In genomic region chr10:24476288-24476687, GRCm38 (mm10) we compare ENCODE assay signal across 32 mouse cellular contexts.
DNase-seq lines count a peak whose midpoint lies in the region; ATAC-seq and TF ChIP-seq lines count a peak whose summit lies in the region.
"Had no signal": no experiment of that assay in that cellular context is flagged by ENCODE, and none has a peak within 500 bp of the region (broad histone marks: within the 10 kb centered on the region; RNA-seq: fewer than 3 reads in every experiment).

No protein-coding gene starts in this region.

- TF ChIP-seq POLR2A in myocyte (IDR thresholded peaks at IDR 0.05; ENCODE audit: insufficient read length, low read depth), result no peak

- ATAC-seq in embryonic facial prominence, embryonic 14.5 days (ENCODE audit: low read depth), result no peak
- ATAC-seq: CD4-positive, CD25-positive, alpha-beta regulatory T cell, adult 4 months; forebrain, embryonic 13.5 days; forebrain, embryonic 16.5 days; hindbrain, postnatal 0 days; inflammation-experienced regulatory T-cells, adult 6 months; intestine, embryonic 16.5 days; Patski had no signal

- H3K4me3 ChIP-seq in embryonic facial prominence, embryonic 14.5 days (ENCODE audit: low read depth, low read length), result no peak overlapping the region
- H3K4me3 ChIP-seq in myocyte, result no peak overlapping the region
- H3K4me3 ChIP-seq: forebrain, embryonic 10.5 days; forebrain, embryonic 13.5 days; heart, embryonic 12.5 days; heart, embryonic 15.5 days; hindbrain, embryonic 10.5 days; hindbrain, embryonic 13.5 days had no signal

- no peaks in the 10 kb centered on the region for H3K27me3 ChIP-seq in embryonic facial prominence, embryonic 14.5 days (replicated peaks; ENCODE audit: control insufficient read depth, insufficient read depth, low read length)
- no peaks in the 10 kb centered on the region for H3K27me3 ChIP-seq in myocyte (ENCODE audit: control insufficient read depth, insufficient read depth, insufficient read length)
- H3K27me3 ChIP-seq: forebrain, embryonic 13.5 days; heart, embryonic 12.5 days; heart, embryonic 15.5 days; hindbrain, embryonic 13.5 days; Patski had no signal

- H3K4me1 ChIP-seq in embryonic facial prominence, embryonic 14.5 days (ENCODE audit: control insufficient read depth, insufficient read depth, low read length), result peaks cover 3% of the 10 kb centered on the region; the same call in 1 of the 2 replicates
- H3K4me1 ChIP-seq: forebrain, embryonic 10.5 days; forebrain, embryonic 13.5 days; hindbrain, embryonic 10.5 days; hindbrain, embryonic 13.5 days had no signal

- no peaks in the 10 kb centered on the region for H3K79me2 ChIP-seq in myocyte (ENCODE audit: control insufficient read depth, insufficient read depth)

- H3K9me3 ChIP-seq in embryonic facial prominence, embryonic 14.5 days (ENCODE audit: control insufficient read depth, low read length), result no peaks in the 10 kb centered on the region
- H3K9me3 ChIP-seq: forebrain, embryonic 10.5 days; forebrain, embryonic 13.5 days; heart, embryonic 15.5 days; hindbrain, embryonic 10.5 days; hindbrain, embryonic 13.5 days had no signal

- peak; percentile 71 for DNase-seq in 3T3-L1 (ENCODE audit: low read depth, low spot score)
- peak; percentile 30 for DNase-seq in Muller cell, postnatal 12 days (ENCODE audit: inconsistent ontology term)
- no peak for DNase-seq in embryonic facial prominence, embryonic 14.5 days (ENCODE audit: low spot score)
- DNase-seq in embryo, embryonic 10 days (ENCODE audit: low spot score), result no peak
- no peak for DNase-seq in kidney, postnatal 36 days
- DNase-seq in lung, postnatal 25 days (ENCODE audit: low spot score), result no peak
- DNase-seq: adrenal gland, postnatal 10 days; B cell, adult 2 months; cerebellum, adult 11-12 months; cerebellum, adult 8-10 months; cerebellum, postnatal 10 days; cerebellum, postnatal 36 days; gastrocnemius, postnatal 10 days; gastrocnemius, postnatal 36 days; heart, adult 11 months; heart, postnatal 10 days; heart, postnatal 36 days; kidney, adult 18-20 months; kidney, adult 9 months had no signal

- no peak overlapping the region for H3ac ChIP-seq in myocyte (ENCODE audit: control insufficient read depth, insufficient read length)

- H3K36me3 ChIP-seq in embryonic facial prominence, embryonic 14.5 days (ENCODE audit: control insufficient read depth, insufficient read depth, low read length), result no peaks in the 10 kb centered on the region
- H3K36me3 ChIP-seq in myocyte (ENCODE audit: control insufficient read depth, insufficient read depth), result no peaks in the 10 kb centered on the region
- H3K36me3 ChIP-seq: forebrain, embryonic 10.5 days; heart, embryonic 12.5 days; heart, embryonic 15.5 days; hindbrain, embryonic 10.5 days; hindbrain, embryonic 13.5 days had no signal

- no peak overlapping the region for H3K9ac ChIP-seq in embryonic facial prominence, embryonic 14.5 days (ENCODE audit: low read depth, low read length)
- H3K9ac ChIP-seq: forebrain, embryonic 13.5 days; heart, embryonic 12.5 days; heart, embryonic 15.5 days; hindbrain, embryonic 13.5 days had no signal

- H3K4me2 ChIP-seq in embryonic facial prominence, embryonic 14.5 days (ENCODE audit: low read depth, low read length), result no peak overlapping the region
- no peak overlapping the region for H3K4me2 ChIP-seq in myocyte (ENCODE audit: low read depth)
- H3K4me2 ChIP-seq: forebrain, embryonic 13.5 days; heart, embryonic 12.5 days; heart, embryonic 15.5 days; hindbrain, embryonic 13.5 days had no signal

- peak overlapping the region; percentile 28; the same call in 1 of the 2 replicates for H3K27ac ChIP-seq in embryonic facial prominence, embryonic 14.5 days (replicated peaks; ENCODE audit: low read depth, low read length)
- H3K27ac ChIP-seq: forebrain, embryonic 10.5 days; forebrain, embryonic 13.5 days; heart, embryonic 15.5 days; hindbrain, embryonic 10.5 days; hindbrain, embryonic 13.5 days; hindbrain, postnatal 0 days had no signal

TF ChIP-seq in myocyte, 11 proteins besides CTCF, POLR2A, EP300 and RAD21:
- TF ChIP-seq CEBPB (IDR thresholded peaks at IDR 0.05; ENCODE audit: insufficient read depth, poor library complexity, severe bottlenecking) (peak; percentile 83; the same call in 1 of the 2 replicates), SRF (IDR thresholded peaks at IDR 0.05; ENCODE audit: control insufficient read depth, insufficient read length, low read depth) (no peak), USF1 (IDR thresholded peaks at IDR 0.05; ENCODE audit: low read depth) (no peak)

Comparison
In these comparisons a context has a peak if more than half of its experiments do, and no peak if none do; other contexts are left out.
1. DNase-seq: peak in 3T3-L1 (single experiment) and Muller cell, postnatal 12 days (single experiment); none in embryonic facial prominence, embryonic 14.5 days (single experiment), embryo, embryonic 10 days (single experiment), kidney, postnatal 36 days (0 of 2) and lung, postnatal 25 days (single experiment).